Mouse (Mus musculus): ENCODE data around the gene Fancm.

GRCm38 (mm10) chr12:65112811-65113210 lies 37.4 kb downstream of the Fancm start:
- TF ChIP-seq CTCF (IDR thresholded peaks at IDR 0.05), result no peak
- TF ChIP-seq POLR2A (IDR thresholded peaks at IDR 0.05; ENCODE audit: insufficient read depth, low read depth, low read length), result no peak
